Mouse (Mus musculus) left cerebral cortex, adult 18-20 months (tissue): ENCODE results near the gene Cdk6. TPM values are rescaled to one million over a fixed set of nuclear protein-coding genes. Genes with fewer than 3 reads are reported as not detected.

Experiments
- DNase-seq, 2 experiments: peaks; one replicate each; pipeline ENCODE4 v3.0.0; 2021 to 2022; ENCODE audit warnings: low spot score in 2 of 2, mixed read lengths in 1 of 2
- total RNA-seq, 2 experiments: library from RNA; stranded (reverse); gene quantifications; 2 replicates each; pipeline ENCODE4 v1.2.3; 2021

Cdk6 gene
- total RNA-seq, 2 experiments from 2014 or later, result 2.2 to 3.8 TPM

DNA sequence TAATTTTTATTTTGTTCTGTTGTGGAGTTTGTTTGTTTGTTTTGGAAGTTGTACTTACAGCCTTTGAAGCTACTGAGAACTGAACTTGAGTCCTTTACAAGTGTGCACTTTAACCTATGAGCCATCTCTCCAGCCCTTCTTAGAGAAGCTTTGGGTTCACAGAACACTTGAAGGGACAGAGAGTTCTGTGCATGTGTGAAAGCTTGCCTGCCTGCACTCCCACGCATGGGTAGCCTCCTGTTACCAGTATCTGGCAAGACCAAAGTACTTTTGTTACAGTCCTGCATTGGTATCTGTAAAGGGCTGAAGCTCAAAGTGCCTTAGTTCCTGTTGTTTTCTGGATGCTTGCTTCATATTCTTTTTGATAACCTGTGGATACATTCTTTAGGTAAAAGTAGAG lies 204.9 kb downstream of the Cdk6 start:
- no peak for DNase-seq

- no peak for DNase-seq
Measured at GRCm38 (mm10) chr5:3551481-3551880, 210.2 kb downstream of the Cdk6 start.

- no peak for DNase-seq
Measured at GRCm38 (mm10) chr5:3554198-3554597, 212.9 kb downstream of the Cdk6 start.

DNA sequence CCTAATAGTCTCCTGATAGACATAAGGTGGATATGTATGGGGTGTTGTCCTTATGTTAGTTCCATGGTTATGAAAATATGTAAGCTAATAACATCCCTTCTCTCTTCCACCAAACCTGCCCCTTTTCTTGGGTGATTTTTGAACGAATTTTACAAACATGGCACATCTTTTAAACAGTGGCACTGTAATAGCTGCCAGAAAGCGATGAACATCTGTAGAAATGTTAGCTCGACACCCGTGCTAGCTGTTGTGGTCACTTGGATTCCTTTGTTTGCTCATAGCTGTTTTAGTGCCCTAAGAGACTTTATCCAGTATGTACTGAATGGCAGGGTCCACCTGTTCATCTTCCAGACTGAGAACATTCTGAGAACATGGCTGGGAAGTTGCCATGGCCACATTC lies 230.0 kb downstream of the Cdk6 start, which contains the start of gene 1700109H08Rik:
1700109H08Rik (plus strand) TSS at position 301 of the 400 bp plus-strand sequence.
- no peak for DNase-seq

DNA sequence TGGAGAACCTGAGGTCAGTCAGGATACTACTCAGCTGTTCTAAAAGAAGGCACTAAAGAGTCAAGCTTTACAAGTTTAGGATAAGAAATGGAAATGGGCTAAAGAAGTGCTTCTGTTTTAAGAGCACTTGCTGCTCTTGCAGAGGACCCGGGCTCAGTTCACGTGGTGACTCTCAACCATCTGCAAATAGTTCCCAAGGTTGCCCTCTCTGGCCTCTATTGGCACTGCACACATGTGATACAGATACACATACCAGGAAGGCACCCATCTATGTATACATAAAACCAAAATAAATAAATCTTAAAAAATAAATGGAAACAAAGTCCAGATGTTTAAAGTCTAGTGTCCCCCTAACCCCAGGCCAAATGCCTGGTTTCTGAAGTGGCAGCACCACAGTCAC lies 233.5 kb downstream of the Cdk6 start:
- no peak for DNase-seq

- DNase-seq, result no peak
Measured at GRCm38 (mm10) chr5:3577939-3578338, 236.7 kb downstream of the Cdk6 start.

DNA sequence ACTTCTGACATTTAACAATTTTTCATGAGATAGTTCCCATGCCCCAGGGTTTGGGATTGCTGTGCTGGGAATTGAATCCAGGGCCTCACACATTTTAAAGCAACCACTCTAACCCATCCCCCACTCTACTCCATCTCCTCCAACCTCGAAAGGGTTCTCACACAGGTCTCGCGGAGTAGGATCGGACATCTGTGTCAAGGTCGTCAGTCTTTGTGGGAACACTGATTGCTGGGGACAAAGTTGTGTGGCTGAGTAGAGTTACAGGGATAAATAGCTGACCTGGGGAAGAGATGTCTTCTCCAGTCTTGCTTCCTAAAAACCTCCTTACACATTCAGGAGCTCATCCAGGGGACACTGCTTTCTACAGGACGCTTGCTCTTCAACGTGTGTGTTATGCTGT lies 237.8 kb downstream of the Cdk6 start:
- DNase-seq, result no peak

Other genes starting within 250 kb of the Cdk6 start
- gene Fam133b, start 202.3 kb downstream of the Cdk6 start, total RNA-seq, result 10 to 100 TPM; 45.8 to 46.6 TPM
- 1 to 10 TPM; 4.1 to 4.6 TPM for gene 1700109H08Rik, start 230.1 kb downstream of the Cdk6 start, total RNA-seq